Mouse (Mus musculus) liver, embryonic 11.5 days (tissue): ENCODE measurements at regions not wholly inside any gene's neighbourhood (a gene's known extent, or its start where the extent isn't known, plus 50 kb on each side); places are given as distances from the start of the nearest gene placed in this dataset.
A peak's percentile ranks its signal among the peaks of the same experiment; 100 is the strongest.

Experiments
- ATAC-seq: fragments of 200-750 bp; cut with Nextera tagmentation; replicated peaks from 2 replicates; pipeline ENCODE4 v1.8.0; 2017; ENCODE audit warnings: moderate number of reproducible peaks, mild to moderate bottlenecking, moderate TSS enrichment, moderate library complexity; ENCODE audit not compliant: low FRiP score
- DNase-seq: peaks from one replicate; pipeline ENCODE4 v3.0.0-alpha.2; 2017; ENCODE audit warnings: low spot score
- H3K27ac ChIP-seq: fragments of 300-500 bp; sonication (generic); 2 replicates; pipeline ENCODE4 v1.5.1; 2014; ENCODE audit warnings: mild to moderate bottlenecking, low read depth, low read length, control low read depth
- H3K27me3 ChIP-seq: fragments of 300-500 bp; sonication (generic); replicated peaks from 2 replicates; pipeline ENCODE4 v1.6.1; 2014; ENCODE audit warnings: low read length, mixed read lengths; ENCODE audit not compliant: control insufficient read depth, insufficient read depth
- H3K36me3 ChIP-seq: fragments of 300-500 bp; sonication (generic); 2 replicates; pipeline ENCODE4 v1.6.1; 2014; ENCODE audit warnings: mild to moderate bottlenecking, low read length, moderate library complexity, mixed read lengths; ENCODE audit not compliant: control insufficient read depth, insufficient read depth
- H3K4me1 ChIP-seq: fragments of 300-500 bp; sonication (generic); replicated peaks from 2 replicates; pipeline ENCODE4 v1.6.1; 2014; ENCODE audit warnings: low read length, mixed read lengths; ENCODE audit not compliant: control insufficient read depth, insufficient read depth
- H3K4me2 ChIP-seq: fragments of 300-500 bp; sonication (generic); 2 replicates; pipeline ENCODE4 v1.6.1; 2014; ENCODE audit warnings: mild to moderate bottlenecking, control low read depth, moderate library complexity
- H3K4me3 ChIP-seq: fragments of 300-500 bp; sonication (generic); 2 replicates; pipeline ENCODE4 v1.5.1; 2014; ENCODE audit warnings: low read depth, low read length, control low read depth
- H3K9ac ChIP-seq: fragments of 300-500 bp; sonication (generic); 2 replicates; pipeline ENCODE4 v1.6.1; 2014; ENCODE audit warnings: low read depth, low read length, control low read depth
- H3K9me3 ChIP-seq: fragments of 300-500 bp; sonication (generic); 2 replicates; pipeline ENCODE4 v1.6.1; 2016; ENCODE audit warnings: low read length, inconsistent platforms, mixed read lengths; ENCODE audit not compliant: control insufficient read depth
- WGBS: fragments of 180-500 bp; shearing (Covaris S2); extraction: QIAGEN DNeasy Blood & Tissue Kit; methylation state at CpG from one replicate; pipeline ENCODE4 v1.1.7; 2014; 5-methylcytosine and 5-hydroxymethylcytosine counted together

- Histone ChIP-seq H3K9me3 (no peaks in the 10 kb centered on the region), H3K4me2 (no peak overlapping the region), H3K36me3 (no peaks in the 10 kb centered on the region), H3K4me1 (no peaks in the 10 kb centered on the region), H3K9ac (no peak overlapping the region), H3K27ac (no peak overlapping the region), H3K27me3 (no peaks in the 10 kb centered on the region), H3K4me3 (no peak overlapping the region)
- WGBS, result 5% methylated on average over 6 of the region's 6 CpGs
- DNase-seq, result peak; percentile 59
- ATAC-seq, result no peak
These were observed 101.2 kb upstream of the Nckap5 start for GRCm38 (mm10) chr1:126931754-126932153.

GRCm38 (mm10) chr1:126931093-126931492 lies 100.5 kb upstream of the Nckap5 start:
- WGBS, result 71% methylated on average over 10 of the region's 10 CpGs
- ATAC-seq (no peak), DNase-seq (no peak)
- no peaks in the 10 kb centered on the region for H3K27me3 ChIP-seq
- H3K4me3 ChIP-seq, result no peak overlapping the region
- H3K4me1 ChIP-seq, result no peaks in the 10 kb centered on the region
- no peaks in the 10 kb centered on the region for H3K36me3 ChIP-seq
- no peak overlapping the region for H3K4me2 ChIP-seq
- H3K9me3 ChIP-seq, result no peaks in the 10 kb centered on the region
- no peak overlapping the region for H3K9ac ChIP-seq
- no peak overlapping the region for H3K27ac ChIP-seq

GRCm38 (mm10) chr1:126930611-126931010 lies 100.0 kb upstream of the Nckap5 start:
- no peak overlapping the region for H3K4me3 ChIP-seq
- DNase-seq, result no peak
- ATAC-seq, result no peak
- no peak overlapping the region for H3K27ac ChIP-seq
- H3K27me3 ChIP-seq, result no peaks in the 10 kb centered on the region
- no peaks in the 10 kb centered on the region for H3K9me3 ChIP-seq
- no peaks in the 10 kb centered on the region for H3K4me1 ChIP-seq
- WGBS, result 83% methylated on average over 14 of the region's 14 CpGs
- H3K36me3 ChIP-seq, result no peaks in the 10 kb centered on the region
- H3K4me2 ChIP-seq, result no peak overlapping the region
- no peak overlapping the region for H3K9ac ChIP-seq

GRCm38 (mm10) chr1:126929666-126930065 lies 99.1 kb upstream of the Nckap5 start:
- DNase-seq, result no peak
- H3K4me3 ChIP-seq, result no peak overlapping the region
- WGBS, result 61% methylated on average over 4 of the region's 4 CpGs

GRCm38 (mm10) chr1:126928186-126928585 lies 97.6 kb upstream of the Nckap5 start:
- ATAC-seq (no peak), DNase-seq (no peak)
- Histone ChIP-seq H3K9ac (no peak overlapping the region), H3K4me3 (no peak overlapping the region), H3K9me3 (no peaks in the 10 kb centered on the region), H3K27ac (no peak overlapping the region), H3K36me3 (no peaks in the 10 kb centered on the region), H3K4me2 (no peak overlapping the region), H3K27me3 (no peaks in the 10 kb centered on the region), H3K4me1 (no peaks in the 10 kb centered on the region)
- WGBS, result 65% methylated on average over 7 of the region's 7 CpGs

More at GRCm38 (mm10) chr1:126929666-126930065, 99.1 kb upstream of the Nckap5 start:
- H3K4me1 ChIP-seq, result no peaks in the 10 kb centered on the region
- H3K4me2 ChIP-seq, result no peak overlapping the region
- no peaks in the 10 kb centered on the region for H3K9me3 ChIP-seq
- H3K27me3 ChIP-seq, result no peaks in the 10 kb centered on the region
- H3K27ac ChIP-seq, result no peak overlapping the region
- H3K36me3 ChIP-seq, result no peaks in the 10 kb centered on the region
- ATAC-seq, result no peak
- no peak overlapping the region for H3K9ac ChIP-seq

GRCm38 (mm10) chr1:126925150-126926035 lies 94.8 kb upstream of the Nckap5 start:
- Histone ChIP-seq H3K27me3 (no peaks in the 10 kb centered on the region), H3K4me3 (no peak overlapping the region), H3K4me2 (no peak overlapping the region), H3K9ac (no peak overlapping the region), H3K36me3 (no peaks in the 10 kb centered on the region), H3K4me1 (no peaks in the 10 kb centered on the region), H3K9me3 (no peaks in the 10 kb centered on the region), H3K27ac (no peak overlapping the region)
- WGBS, result 78% methylated on average over 12 of the region's 12 CpGs
- ATAC-seq (no peak), DNase-seq (no peak)

GRCm38 (mm10) chr1:126923981-126924380 lies 93.4 kb upstream of the Nckap5 start:
- no peaks in the 10 kb centered on the region for H3K9me3 ChIP-seq
- H3K9ac ChIP-seq, result no peak overlapping the region
- H3K4me1 ChIP-seq, result no peaks in the 10 kb centered on the region
- H3K27ac ChIP-seq, result no peak overlapping the region
- 68% methylated on average over 4 of the region's 4 CpGs for WGBS
- DNase-seq (no peak), ATAC-seq (no peak)
- H3K27me3 ChIP-seq, result no peaks in the 10 kb centered on the region
- no peak overlapping the region for H3K4me3 ChIP-seq
- H3K4me2 ChIP-seq, result no peak overlapping the region
- H3K36me3 ChIP-seq, result no peaks in the 10 kb centered on the region

GRCm38 (mm10) chr1:126922231-126922630 lies 91.6 kb upstream of the Nckap5 start:
- H3K9me3 ChIP-seq, result no peaks in the 10 kb centered on the region
- DNase-seq, result no peak
- H3K36me3 ChIP-seq, result no peaks in the 10 kb centered on the region
- no peaks in the 10 kb centered on the region for H3K27me3 ChIP-seq
- no peaks in the 10 kb centered on the region for H3K4me1 ChIP-seq
- H3K27ac ChIP-seq, result no peak overlapping the region
- H3K9ac ChIP-seq, result no peak overlapping the region
- no peak for ATAC-seq
- 94% methylated on average over 4 of the region's 4 CpGs for WGBS
- H3K4me3 ChIP-seq, result no peak overlapping the region
- no peak overlapping the region for H3K4me2 ChIP-seq

- Histone ChIP-seq H3K9me3 (no peaks in the 10 kb centered on the region), H3K27ac (no peak overlapping the region), H3K4me1 (no peaks in the 10 kb centered on the region), H3K9ac (no peak overlapping the region), H3K4me2 (no peak overlapping the region), H3K27me3 (no peaks in the 10 kb centered on the region), H3K4me3 (no peak overlapping the region), H3K36me3 (no peaks in the 10 kb centered on the region)
- ATAC-seq (no peak), DNase-seq (no peak)
- 80% methylated on average over 1 of the region's 1 CpGs for WGBS
These were observed 88.3 kb upstream of the Nckap5 start for GRCm38 (mm10) chr1:126918876-126919275.
